Comparison of ENCODE assay signal across 22 mouse cellular contexts in the genomic region with DNA sequence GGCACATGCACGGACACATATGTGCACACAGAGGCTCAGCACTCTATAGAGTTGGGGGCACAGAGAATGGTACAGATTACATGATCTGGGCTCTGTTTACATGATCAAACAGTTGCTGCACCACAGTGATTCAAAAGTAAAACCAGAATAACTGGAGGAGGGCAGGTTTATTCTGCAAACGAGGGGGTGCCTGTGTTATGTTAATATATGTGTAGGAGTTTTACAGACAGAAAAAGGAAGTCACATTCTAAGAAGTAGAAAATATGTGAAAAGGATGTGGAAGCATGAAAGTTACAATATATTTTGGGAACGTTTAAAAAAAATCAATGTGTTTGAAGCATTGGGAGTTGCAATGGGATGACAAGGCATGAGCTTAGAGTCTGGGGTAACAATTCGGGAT.
A peak's percentile ranks its signal among the peaks of the same experiment; 100 is the strongest.
DNase-seq lines count a peak whose midpoint lies in the region; ATAC-seq lines count a peak whose summit lies in the region.
"Had no signal": no experiment of that assay in that cellular context is flagged by ENCODE, and none has a peak within 500 bp of the region (broad histone marks: within the 10 kb centered on the region; RNA-seq: fewer than 3 reads in every experiment).

No protein-coding gene starts in this region.

- peak; percentile 79 for ATAC-seq in frontal cortex, adult (ENCODE audit: low TSS enrichment)
- ATAC-seq: activated CD4-positive, CD25-positive, alpha-beta regulatory T cell, adult 4 months; CD4-positive, CD25-positive, alpha-beta regulatory T cell, adult 4 months; forebrain, embryonic 14.5 days; Patski had no signal

- DNase-seq in frontal cortex, postnatal 25 days (ENCODE audit: low spot score in 2 of 2): no peak
- DNase-seq in heart, adult 11 months: peak; percentile 5
- DNase-seq in heart, adult 9 months (ENCODE audit: low spot score in 2 of 2): no peak
- DNase-seq in right cerebral cortex, adult 18-20 months: peak; percentile 12
- no peak for DNase-seq in right cerebral cortex, postnatal 36 days (ENCODE audit: low spot score in 2 of 2)
- DNase-seq in gastrocnemius, postnatal 10 days: no peak
- DNase-seq: adrenal gland, adult 8-10 months; adrenal gland, postnatal 14 days; adrenal gland, postnatal 36 days; B cell, adult 2 months; cerebellum, adult 11 months; cerebellum, adult 18-20 months; cerebellum, adult 8-10 months; cerebellum, adult 9-11 months; cerebellum, postnatal 14 days; cerebellum, postnatal 36 days; embryo, embryonic 11 days had no signal

Comparison
In these comparisons a context has a peak if more than half of its experiments do, and no peak if none do; other contexts are left out.
1. DNase-seq: peak in heart, adult 11 months (single experiment) and right cerebral cortex, adult 18-20 months (single experiment); none in frontal cortex, postnatal 25 days (0 of 2), heart, adult 9 months (0 of 2), right cerebral cortex, postnatal 36 days (0 of 2) and gastrocnemius, postnatal 10 days (single experiment).